Mouse (Mus musculus): ENCODE data around the gene C4b.

The C4b gene

DNA sequence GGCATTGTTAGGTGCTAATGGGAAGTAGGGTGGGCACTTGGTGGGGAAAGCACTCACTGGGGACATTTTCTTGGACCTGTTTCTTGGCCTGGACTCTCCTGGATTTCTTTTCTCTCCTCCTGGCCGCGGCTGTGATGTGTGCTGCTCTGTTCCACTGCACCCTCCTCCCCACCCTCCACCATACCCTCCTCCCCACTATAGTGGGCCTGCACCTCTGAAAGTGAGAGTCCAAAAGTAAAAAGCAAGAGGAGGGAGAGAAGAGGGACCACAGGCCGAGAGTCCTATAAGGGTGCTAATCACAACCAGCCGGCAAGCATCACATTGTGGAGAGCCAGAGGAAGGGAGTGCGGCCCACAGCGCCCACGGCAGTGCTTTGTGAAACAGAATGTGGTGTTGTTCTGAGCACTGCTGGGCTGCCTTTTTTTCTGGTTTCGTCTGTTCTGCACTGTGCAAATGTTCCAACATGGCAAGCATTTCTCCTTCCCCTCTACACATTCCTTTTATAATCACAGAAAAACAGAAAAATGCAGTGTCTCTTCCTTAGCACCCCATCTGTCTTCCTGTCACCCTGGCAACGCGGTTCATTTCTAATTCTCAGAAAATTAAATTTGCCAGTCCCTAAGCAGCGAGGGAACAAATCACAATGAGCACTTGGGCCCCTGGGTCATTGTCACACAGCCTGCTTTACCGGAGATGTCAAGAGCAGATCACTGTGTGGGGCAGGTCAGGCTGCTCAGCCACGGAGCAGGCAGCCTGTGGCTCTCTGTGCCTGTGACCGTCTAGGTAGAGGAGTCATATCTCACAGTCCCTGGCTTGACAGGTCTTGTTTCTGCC lies 43.9 kb downstream of the C4b start:
- no peak for DNase-seq

DNA sequence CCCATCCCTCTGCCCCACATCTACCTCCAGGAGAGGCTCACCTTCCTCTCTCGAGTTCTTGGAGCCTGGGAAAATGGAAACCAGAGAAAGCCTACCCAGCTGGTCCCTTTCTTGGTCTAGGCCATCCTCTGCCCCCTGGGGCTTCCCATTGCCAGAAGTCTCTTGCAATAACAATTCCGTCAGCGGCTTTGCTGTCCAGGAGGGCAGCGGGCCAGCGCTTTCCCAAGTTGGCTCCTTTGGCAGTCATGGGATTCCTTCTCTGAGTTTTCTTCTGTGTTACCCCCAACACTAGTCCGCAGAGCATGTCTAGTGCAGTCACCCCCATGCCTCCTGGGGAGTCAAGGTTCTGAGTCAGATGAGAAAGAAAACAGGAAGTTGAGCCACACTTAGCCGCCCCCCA lies 50.8 kb downstream of the C4b start:
- DNase-seq, result no peak

DNA sequence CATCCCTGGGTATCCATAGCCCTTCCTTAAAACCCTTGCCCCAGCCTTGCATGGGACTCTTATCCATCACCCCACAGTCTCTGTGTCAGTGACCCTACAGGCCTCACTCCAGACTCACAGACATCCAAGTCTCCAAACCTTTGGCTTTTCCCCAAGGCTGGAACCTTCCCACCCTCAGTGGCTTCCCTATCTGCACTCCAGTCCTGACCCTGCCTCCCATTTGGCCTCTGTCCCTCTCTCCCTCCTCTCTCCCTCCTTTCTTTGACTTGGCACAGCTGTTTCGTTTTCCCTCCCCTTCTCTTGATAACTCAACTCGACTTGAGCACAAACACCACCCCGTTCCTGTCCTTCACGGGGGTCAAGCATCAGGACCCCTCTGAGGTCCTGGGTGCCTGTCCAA lies 53.2 kb downstream of the C4b start:
- no peak for DNase-seq

DNA sequence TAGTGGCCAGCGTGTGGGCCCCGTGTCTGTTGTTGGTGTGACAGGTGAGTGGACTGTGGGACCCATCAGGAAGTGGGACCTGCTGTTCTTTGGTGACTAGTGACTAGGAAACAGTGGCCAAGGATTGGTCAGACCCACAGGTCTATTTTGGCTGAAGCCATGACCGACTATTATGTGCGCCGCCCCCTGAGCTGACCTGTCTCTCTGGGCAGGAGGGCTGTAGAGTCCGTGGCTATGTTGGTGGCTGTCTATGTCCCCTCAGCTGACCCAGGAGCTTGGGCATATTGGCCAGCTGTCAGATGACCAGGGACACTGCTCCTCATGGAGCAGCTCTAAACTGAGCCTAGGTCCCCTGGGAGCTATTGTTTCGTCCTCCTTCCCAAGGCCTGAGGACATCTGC lies 54.8 kb downstream of the C4b start:
- DNase-seq, result no peak

DNA sequence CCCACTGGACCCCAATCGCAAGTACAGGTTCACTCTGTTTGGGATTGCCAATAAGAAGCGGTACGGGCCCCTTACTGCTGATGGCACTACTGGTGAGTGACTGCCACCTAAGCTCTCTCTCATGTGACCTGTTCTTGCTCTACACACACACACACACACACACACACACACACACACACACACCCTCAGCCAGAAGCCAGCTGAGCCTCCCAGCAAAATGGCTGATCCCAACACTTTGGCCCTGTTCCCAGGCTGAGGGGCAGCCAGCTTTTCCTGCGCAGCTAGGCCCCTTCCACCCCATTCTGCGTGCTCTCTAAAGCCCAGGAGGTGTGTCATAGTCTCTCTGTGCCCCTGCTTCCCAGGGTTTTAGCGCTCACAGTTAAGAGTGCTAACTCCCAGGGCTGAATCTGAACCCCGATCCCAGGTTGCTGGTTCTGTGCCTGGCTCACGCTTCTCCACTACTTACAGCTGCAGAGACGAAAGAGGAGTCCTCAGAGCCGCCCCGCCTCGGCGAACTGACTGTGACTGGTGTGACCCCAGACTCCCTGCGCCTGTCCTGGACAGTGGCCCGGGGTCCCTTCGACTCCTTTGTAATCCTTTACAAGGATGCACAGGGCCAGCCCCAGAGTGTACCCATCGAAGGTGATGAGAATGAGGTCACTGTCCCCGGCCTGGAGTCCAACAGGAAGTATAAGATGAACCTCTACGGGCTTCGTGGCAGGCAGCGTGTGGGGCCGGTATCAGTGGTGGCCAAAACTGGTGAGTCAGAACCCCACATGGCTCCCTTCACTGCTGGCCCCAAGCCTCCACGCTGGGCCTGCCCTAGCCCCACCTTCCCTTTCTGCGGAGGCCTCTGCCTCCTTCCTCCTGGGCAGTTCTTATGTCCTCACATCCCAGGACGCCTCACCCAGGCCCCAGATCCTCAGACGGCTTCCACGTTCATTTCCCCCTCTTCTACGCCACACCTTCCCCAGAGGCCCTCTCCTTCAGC lies 58.3 kb downstream of the C4b start:
- DNase-seq, result no peak

DNA sequence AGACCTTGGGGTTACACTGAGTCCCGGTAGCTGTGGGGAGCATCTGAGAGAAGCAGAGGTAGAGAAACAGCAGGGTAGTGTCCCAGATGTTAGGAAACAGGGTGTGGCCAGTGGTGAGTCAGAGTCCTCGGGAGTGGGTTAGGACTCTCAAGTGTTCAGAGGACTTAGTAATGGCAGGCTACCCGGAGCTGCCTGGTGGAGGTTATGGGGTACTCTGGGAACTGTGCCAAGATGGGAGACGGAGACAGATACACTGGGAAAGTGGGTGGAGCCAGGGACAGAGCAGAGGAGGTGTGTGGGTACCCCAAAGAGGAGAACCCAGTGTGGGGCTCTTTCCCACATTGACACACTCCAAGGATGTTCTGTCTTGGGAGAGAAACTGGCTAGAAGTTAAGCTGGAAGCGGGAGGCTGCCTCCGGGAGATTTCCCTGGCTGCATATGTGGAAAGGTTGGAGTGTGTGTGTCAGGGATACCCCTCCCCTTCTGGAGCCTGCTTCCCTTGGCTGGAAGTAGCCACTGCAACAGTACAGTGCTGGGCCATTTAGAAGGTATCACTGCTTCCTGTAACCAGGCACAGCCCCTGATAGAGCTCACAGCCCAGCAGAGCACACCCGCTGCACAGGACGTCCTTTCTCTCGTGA lies 59.3 kb downstream of the C4b start:
- no peak for DNase-seq

DNA sequence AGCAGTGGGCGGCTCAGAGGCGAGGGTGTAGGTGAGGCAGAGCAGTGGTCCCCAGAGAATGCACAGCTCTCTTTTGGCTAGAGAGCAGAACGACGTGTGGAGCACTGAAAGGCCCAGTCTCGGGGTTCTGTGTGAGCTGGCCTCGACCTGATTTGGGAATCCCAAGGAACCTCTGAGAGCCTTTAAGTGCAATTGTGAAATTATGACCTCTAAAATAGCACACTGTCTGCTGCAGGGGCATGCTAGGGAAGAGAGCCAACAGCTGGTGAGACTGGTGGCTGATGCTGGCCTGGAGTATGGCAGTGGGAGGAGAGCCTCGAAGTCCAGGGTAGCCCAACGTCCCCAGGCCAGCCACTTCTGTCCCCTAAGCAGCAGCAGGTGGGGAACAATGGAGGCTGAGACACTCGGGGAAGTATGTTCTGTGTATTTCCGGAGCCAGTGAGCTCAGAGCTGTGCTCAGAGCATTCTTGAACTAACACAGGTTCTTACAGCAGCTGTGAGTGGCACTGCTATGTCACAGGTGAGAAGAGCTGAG lies 59.9 kb downstream of the C4b start:
- no peak for DNase-seq

DNA sequence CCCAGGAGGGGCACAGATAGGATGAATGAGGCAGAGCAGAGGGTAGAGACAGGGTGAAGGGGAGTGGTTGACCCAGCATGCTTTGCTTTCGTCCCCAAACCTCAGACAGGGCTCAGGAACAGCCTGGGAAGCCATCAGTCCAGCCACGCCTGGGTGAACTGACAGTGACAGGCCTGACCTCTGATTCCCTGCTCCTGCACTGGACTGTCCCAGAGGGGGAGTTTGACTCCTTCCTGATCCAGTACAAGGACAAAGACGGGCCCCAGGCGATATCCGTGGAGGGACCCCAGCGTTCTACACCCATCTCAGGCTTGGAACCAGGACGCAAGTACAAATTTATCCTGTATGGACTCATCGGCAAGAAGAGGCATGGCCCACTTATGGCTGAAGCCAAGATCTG lies 60.5 kb downstream of the C4b start:
- no peak for DNase-seq

DNA sequence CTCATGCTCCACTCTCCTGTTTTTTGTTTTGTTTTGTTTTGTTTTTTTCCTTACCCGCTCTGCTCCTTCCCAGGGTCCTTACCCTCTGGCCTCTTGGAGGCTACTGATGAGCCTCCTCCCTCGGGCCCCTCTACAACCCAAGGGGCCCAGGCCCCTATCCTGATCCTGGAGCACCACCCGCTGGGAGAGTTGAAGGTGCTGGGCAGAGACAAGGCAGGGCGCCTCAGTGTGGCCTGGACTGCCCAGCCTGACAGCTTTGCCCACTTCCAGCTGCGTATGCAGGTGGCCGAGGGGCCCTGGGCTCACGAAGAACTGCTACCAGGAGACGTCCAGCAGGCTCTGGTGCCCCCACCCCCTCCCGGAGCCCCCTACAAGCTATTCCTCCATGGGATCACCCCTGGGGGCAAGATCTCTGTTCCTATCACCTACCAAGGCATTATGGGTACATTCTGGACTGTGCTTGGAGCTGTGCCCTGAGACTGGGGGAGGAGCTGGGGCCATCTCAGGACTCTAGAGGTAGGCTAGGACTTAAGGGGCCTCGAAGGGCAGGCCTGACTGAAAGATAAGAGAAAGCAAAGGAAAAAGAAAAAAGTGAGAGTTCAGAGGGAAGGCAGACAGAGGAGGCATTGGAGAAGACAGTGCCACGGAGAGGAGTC lies 61.7 kb downstream of the C4b start:
- no peak for DNase-seq

DNA sequence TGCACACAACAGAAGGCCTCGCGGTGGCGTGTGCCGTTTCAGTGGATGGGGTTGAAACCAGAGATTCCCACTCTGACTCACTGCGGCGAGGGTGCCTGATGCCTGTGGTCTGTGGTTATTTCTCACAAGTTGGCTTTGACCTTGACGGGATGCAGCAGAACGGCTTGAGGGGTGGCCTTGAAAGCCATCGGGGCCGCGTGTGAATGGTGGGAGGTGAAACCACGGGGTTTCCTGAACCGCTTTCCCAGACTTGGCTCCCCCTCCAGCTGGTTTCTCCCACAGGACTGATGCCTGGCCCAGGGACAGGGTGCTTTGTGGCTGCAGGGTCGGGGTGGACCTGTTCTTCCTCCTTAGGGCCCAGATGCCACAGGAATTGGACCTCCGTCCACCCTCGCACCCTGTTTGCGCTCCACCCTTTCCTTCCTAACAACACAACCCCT lies 62.5 kb downstream of the C4b start:
- no peak for DNase-seq

DNA sequence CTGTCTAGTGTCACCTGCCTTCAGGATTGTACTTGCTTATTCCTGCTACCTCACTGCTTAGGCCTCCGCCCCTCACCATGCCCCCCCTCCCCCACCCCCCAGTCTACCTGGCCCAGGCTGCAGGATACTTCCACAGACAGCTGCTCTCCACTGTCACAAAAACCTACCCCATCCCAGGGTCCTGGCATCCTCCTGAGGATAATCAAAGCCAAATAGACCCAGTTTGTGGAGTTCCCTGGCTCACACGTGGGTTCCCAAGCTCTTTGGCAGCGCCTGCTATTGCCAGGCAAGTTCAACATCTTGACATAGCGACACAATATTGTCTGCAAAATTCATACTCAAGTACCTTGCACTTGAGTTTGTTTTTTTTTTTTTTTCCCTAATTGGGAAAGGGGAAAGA lies 63.1 kb downstream of the C4b start:
- no peak for DNase-seq

DNA sequence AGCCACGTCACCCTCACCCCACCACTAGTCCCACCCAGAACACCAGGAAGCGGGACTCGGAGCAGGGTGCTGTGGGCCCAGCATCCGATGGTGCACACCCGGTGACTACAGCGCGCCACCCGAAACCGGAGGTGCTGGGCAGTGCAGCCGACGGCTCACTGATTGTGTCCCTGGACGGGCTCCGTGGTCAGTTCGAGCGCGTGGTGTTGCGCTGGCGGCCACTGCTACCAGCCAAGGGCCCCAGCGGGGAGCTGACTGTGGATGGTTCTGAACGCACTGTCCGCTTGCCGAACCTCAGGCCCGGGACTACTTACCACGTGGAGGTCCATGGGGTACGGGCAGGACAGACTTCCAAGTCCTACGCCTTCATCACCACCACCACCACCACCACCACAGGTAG lies 63.5 kb downstream of the C4b start:
- DNase-seq, result no peak

All from cerebellum, adult 9-11 months (tissue).